Mouse (Mus musculus) midbrain, embryonic 16.5 days (tissue): ENCODE results near the gene Gm4985. TPM values are rescaled to one million over a fixed set of nuclear protein-coding genes. Genes with fewer than 3 reads are reported as not detected.
"Not testable (repeated sequence)": the region's sequence is repeated elsewhere in the genome, so short reads cannot be mapped to it uniquely, and the experiment has no call there.

Source experiments
- ATAC-seq: fragments of 200-750 bp; cut with Nextera tagmentation; 2 replicates; pipeline ENCODE4 v1.8.0; 2017; ENCODE audit warnings: moderate TSS enrichment
- H3K27ac ChIP-seq: fragments of 300-500 bp; sonication (generic); 2 replicates; pipeline ENCODE4 v1.5.1; 2014; ENCODE audit warnings: mild to moderate bottlenecking, low read length, mixed read lengths
- H3K27me3 ChIP-seq: fragments of 300-500 bp; sonication (generic); 2 replicates; pipeline ENCODE4 v1.6.1; 2014; ENCODE audit warnings: low read depth, low read length, mixed read lengths; ENCODE audit not compliant: control insufficient read depth, insufficient read depth
- H3K36me3 ChIP-seq: fragments of 300-500 bp; sonication (generic); 2 replicates; pipeline ENCODE4 v1.6.1; 2014; ENCODE audit warnings: mild to moderate bottlenecking, low read length, moderate library complexity, mixed read lengths; ENCODE audit not compliant: control insufficient read depth, insufficient read depth
- H3K4me1 ChIP-seq: fragments of 300-500 bp; sonication (generic); 2 replicates; pipeline ENCODE4 v1.6.1; 2014; ENCODE audit warnings: mild to moderate bottlenecking, low read length, mixed read lengths; ENCODE audit not compliant: control insufficient read depth, insufficient read depth
- H3K4me2 ChIP-seq: fragments of 300-500 bp; sonication (generic); 2 replicates; pipeline ENCODE4 v1.6.1; 2014; ENCODE audit warnings: mild to moderate bottlenecking, low read length, mixed read lengths
- H3K4me3 ChIP-seq: fragments of 300-500 bp; sonication (generic); 2 replicates; pipeline ENCODE4 v1.5.1; 2014; ENCODE audit warnings: low read depth, mild to moderate bottlenecking, low read length, moderate library complexity, mixed read lengths
- H3K9ac ChIP-seq: fragments of 300-500 bp; sonication (generic); 2 replicates; pipeline ENCODE4 v1.6.1; 2014; ENCODE audit warnings: low read depth, low read length, mixed read lengths
- H3K9me3 ChIP-seq: fragments of 300-500 bp; sonication (generic); replicated peaks from 2 replicates; pipeline ENCODE4 v1.6.1; 2014; ENCODE audit warnings: mild to moderate bottlenecking, low read length, mixed read lengths; ENCODE audit not compliant: control insufficient read depth, poor library complexity, severe bottlenecking
- WGBS: fragments of 180-500 bp; shearing (Covaris S2); extraction: QIAGEN DNeasy Blood & Tissue Kit; methylation state at CpG from one replicate; pipeline ENCODE4 v1.1.7; 2014; 5-methylcytosine and 5-hydroxymethylcytosine counted together
- microRNA-seq: library from miRNA; unstranded; fragments of <30 nt; microRNA quantifications from one replicate; pipeline ENCODE4, GENCODE M21; 2017
- polyA plus RNA-seq: library from polyadenylated mRNA; unstranded; fragments of >200 nt; fragmentation: Nextera tagmentation; extraction: Ambion mirVana; gene quantifications from 2 replicates; pipeline ENCODE4 v1.2.1, GENCODE M21; 2015

Gm4985 gene
- polyA plus RNA-seq = not detected in 2 replicates

DNA sequence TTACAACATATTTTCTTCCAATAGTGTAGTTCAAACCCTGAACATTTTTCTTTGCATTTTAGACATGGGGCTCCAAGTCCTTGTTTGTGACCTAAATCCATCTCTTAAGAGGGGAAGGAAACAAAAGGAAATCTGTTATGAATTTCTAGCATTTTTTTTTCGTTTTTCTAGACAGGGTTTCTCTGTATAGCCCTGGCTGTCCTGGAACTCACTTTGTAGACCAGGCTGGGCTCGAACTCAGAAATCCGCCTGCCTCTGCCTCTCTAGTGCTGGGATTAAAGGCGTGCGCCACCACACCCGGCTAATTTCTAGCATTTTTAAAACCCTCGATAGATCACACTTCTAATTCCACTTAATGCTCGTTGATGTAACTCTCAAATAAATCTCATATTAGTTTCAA, at the start of gene Gm4985:
TSS of gene Gm4985 (minus strand) at position 101 of the 400 bp plus-strand sequence.
- 85% methylated on average over 8 of the region's 8 CpGs for WGBS
- H3K9me3 ChIP-seq, H3K27ac ChIP-seq, H3K4me1 ChIP-seq, H3K27me3 ChIP-seq, H3K4me2 ChIP-seq, ATAC-seq, H3K4me3 ChIP-seq, H3K9ac ChIP-seq, H3K36me3 ChIP-seq: not testable (repeated sequence)

DNA sequence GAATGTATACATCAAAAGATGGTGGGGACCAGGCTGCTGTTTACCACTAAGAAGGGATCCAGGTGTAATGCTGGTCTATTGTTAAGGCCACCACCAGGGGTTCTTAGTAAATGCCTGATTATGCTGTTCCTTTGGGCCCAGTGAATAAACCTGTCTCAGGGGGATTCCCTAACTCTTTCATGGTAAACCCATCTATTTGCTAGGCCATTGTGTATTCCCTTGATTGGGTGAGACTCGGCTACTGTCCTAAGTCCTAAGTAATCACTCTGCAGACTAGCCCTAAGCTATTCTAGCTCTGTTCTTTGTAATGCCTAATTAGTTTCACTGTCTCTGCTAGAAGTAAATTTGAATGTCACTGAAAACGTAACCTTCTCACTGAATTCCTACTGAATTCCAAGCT, 4.6 kb downstream of the Gm4985 start:
- H3K9me3 ChIP-seq = no peaks in the 10 kb centered on the region
- 50% methylated on average over 2 of the region's 2 CpGs for WGBS
- no peaks in the 10 kb centered on the region for H3K27me3 ChIP-seq
- no peaks in the 10 kb centered on the region for H3K4me1 ChIP-seq
- no peak for ATAC-seq
- H3K4me2 ChIP-seq = no peak overlapping the region
- H3K36me3 ChIP-seq = no peaks in the 10 kb centered on the region
- no peak overlapping the region for H3K4me3 ChIP-seq
- no peak overlapping the region for H3K9ac ChIP-seq
- no peak overlapping the region for H3K27ac ChIP-seq

Small RNAs within 50 kb of the gene (microRNA-seq; reads per million reads assigned to microRNA genes)
- gene Gm25299 = not detected

Other genes with a start within 250 kb of the Gm4985 start
- not detected in 2 replicates for gene Gm4907, start 76.4 kb downstream of the Gm4985 start, polyA plus RNA-seq